Mouse (Mus musculus) MEL-GATA-1-ER (cell line): Measurements from ENCODE around the gene Pik3r4.
"Not testable (repeated sequence)": the region's sequence is repeated elsewhere in the genome, so short reads cannot be mapped to it uniquely, and the experiment has no call there.

Source experiments
- DNase-seq: peaks from one replicate; pipeline ENCODE4 v3.0.0-alpha.2; 2012; ENCODE audit warnings: low read depth; ENCODE audit errors: extremely low read depth

Gene Pik3r4

GRCm38 (mm10) chr9:105642460-105643371 lies at the start of gene Pik3r4:
Pik3r4 (plus strand) TSS chr9:105642978.
- peak; percentile 94 for DNase-seq

- DNase-seq, result no peak
Observed at GRCm38 (mm10) chr9:105598906-105599305, 43.9 kb upstream of the Pik3r4 start.

GRCm38 (mm10) chr9:105611980-105612771 lies 30.6 kb upstream of the Pik3r4 start:
- peak; percentile 6 for DNase-seq

DNA sequence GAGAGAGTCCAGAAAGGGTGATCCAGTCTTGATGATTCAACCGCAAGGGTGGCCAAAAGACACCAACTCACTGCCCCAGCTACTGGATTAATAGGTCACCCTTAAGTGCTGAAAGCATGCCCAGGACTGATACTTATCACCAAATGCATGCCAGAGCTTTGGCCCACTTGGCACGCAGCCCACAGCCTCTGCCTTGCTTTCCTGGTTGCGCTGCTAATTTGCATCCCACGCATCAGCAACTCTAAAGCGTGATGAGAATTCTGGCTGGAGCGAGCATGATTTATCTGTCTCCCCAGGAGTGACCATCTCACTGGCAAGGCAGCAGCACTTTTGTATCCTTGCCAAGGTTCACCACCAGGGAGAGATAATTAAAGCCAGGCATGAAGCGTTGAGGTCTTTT lies 29.9 kb upstream of the Pik3r4 start:
- no peak for DNase-seq

DNA sequence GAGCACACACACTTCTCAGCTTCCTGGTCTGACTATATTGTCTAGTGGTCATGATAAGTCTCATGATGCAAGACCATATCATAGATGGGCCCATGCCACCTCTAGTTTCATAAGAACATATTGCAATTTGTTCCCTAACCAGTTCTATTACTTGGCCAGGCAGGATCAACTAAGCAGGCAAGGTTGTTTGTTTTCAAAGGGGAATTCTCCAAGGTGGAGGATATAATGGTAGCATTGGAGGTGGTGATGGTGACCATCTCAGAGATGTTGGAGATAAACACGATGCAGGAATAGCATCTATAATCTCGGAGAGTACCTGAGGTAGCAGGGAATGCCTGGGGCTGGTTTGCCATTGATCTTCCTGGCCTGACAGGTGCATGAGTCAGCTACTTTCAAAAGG lies 26.8 kb upstream of the Pik3r4 start:
- no peak for DNase-seq

- peak; percentile 23 for DNase-seq
Observed at GRCm38 (mm10) chr9:105617274-105617673, 25.5 kb upstream of the Pik3r4 start.

- DNase-seq, result no peak
Observed at GRCm38 (mm10) chr9:105633961-105634360, 8.8 kb upstream of the Pik3r4 start.

DNA sequence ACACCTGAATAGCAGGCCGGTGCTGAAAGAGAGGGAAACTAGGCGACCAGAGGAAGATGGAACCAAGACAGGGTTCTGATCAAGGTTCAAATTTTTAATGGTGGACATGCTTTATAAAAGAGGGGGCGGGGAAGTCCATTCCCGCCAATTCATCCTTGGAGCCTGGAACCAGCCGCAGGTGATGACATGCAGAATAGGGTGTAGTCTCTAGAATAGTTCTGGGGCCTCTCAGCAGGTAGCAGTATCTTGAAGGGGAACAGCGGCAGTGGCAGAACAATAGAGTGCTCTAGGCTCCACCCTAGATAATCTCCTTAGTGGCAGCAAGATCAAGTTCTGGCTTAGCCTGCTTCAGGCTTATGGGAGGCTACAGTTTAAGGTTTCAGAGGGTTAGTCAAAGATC lies 1.4 kb upstream of the Pik3r4 start:
- DNase-seq, result not testable (repeated sequence)

- DNase-seq, result no peak
Observed at GRCm38 (mm10) chr9:105656189-105656588, 13.4 kb downstream of the Pik3r4 start.

DNA sequence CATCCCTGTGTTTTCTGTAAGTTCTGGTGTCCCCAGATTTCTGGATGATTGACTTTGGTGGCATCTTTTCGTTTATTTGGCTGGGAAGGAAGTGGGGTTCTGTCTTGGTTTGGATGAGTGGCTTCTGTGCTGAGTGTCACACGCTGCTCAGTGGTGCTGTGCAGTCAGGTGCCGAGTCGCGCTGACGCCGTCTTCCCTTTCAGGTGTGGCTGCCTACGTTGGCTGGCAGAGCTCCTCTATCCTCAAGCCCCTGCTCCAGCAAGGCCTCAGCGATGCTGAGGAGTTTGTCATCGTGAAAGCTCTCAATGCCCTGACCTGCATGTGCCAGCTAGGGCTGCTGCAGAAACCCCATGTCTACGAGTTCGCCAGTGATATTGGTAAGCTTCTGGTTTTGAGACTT lies 15.4 kb downstream of the Pik3r4 start:
- DNase-seq, result no peak

DNA sequence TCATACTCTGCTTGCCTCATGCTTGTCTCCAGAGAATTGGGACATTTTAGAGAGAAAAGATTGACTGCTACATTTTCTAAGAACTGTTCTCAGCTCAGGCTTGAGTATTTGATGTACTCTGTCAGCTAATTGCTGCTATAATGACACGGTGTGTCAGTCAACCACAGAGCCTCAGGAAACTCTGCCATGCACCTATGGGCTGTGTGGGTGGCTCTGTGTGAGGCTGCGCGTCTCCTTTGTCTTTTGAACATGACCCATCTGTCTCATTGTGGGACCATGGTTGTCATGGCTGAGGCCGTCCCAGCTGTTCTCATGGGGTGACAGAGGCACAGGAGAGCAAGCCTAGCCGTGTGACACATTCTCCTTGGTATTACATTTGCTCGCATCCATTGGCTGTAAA lies 17.1 kb downstream of the Pik3r4 start:
- no peak for DNase-seq

- no peak for DNase-seq
Observed at GRCm38 (mm10) chr9:105665269-105665668, 22.5 kb downstream of the Pik3r4 start.

- DNase-seq, result no peak
Observed at GRCm38 (mm10) chr9:105670916-105671315, 28.1 kb downstream of the Pik3r4 start.

GRCm38 (mm10) chr9:105672032-105672431 lies 29.3 kb downstream of the Pik3r4 start:
- no peak for DNase-seq

DNA sequence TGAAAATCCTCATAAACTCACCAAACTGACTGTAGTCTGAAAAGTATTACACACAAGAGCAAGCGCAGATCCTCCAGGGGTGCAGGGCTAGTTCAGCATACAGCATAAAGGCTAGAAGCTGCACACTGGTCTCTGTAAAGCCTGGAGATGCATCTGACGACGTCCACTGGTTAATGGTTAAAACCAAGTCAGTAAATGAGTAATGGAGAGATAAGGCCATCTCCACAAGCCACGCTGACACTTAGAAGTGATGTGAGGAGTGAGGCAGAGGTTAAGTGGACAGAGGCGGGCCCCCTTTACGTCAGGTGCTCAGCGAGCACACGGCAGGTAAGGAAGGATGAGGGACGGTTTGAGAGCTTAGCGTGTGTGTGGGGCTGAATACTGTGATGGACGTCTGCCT lies 33.2 kb downstream of the Pik3r4 start:
- DNase-seq, result no peak

GRCm38 (mm10) chr9:105681386-105681785 lies 38.6 kb downstream of the Pik3r4 start:
- DNase-seq, result no peak

GRCm38 (mm10) chr9:105684549-105685165 lies 41.9 kb downstream of the Pik3r4 start:
- no peak for DNase-seq

DNA sequence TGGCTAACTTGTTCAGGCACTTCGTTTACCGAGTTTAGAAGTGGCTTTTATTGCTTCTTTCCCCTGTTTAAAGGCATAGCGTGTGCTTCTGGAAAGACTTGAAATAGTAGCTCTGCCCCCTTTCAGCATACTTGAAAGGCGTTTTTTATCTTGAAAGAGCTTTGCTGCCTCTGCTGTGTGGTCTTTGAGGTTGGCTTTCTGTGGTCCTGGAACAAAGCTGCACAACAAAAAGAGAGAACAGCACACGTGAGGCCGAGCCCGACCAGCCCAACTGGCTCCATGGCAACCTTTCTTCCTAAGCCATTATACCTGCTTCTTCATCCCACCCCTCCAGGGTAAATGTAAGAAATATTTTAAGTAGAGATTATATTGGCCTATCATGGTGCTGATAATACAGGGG lies 46.7 kb downstream of the Pik3r4 start:
- no peak for DNase-seq

DNA sequence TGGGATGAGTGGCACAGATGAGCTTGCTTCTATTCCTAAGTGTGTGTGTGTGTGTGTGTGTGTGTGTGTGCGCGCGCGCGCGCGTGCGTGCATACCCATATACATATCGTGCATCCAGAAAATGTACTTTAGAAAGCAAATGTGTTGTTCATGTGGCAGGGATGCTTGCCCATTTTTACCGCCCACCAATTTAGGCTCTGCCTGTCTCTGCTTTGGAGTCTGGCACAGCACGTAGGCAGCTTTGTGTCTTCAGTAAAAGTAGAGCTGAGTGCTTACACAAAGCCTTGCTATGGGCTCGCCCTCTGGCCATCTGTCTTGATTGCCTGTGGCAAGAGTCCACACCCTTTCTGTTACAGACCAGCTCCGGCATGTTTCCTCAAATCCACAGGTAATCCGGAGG lies 49.7 kb downstream of the Pik3r4 start:
- no peak for DNase-seq

DNA sequence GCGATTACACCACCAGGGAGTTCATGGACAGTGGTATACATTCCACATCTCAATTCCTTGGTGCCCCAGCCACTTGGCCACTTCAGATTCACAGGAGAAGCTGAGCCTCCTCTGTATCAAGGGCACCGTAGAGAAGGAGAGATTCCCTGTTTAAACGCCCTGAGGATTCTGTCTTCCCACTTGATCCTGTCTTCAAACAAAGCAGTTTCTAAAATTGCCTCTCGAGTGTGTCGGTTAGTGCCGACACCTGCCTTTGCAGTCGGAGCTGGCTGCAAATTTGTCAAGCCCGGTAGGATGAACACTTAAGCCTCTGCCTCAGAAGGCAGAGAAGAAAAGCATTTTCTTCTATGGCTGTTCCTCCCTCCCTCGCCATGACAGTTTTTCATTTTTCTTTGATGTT lies 50.3 kb downstream of the Pik3r4 start:
- DNase-seq, result no peak

GRCm38 (mm10) chr9:105693854-105694253 lies 51.1 kb downstream of the Pik3r4 start:
- DNase-seq, result no peak
